Mouse (Mus musculus): Measurements from ENCODE around the gene Sclt1.

- no peak for TF ChIP-seq CTCF (IDR thresholded peaks at IDR 0.05; ENCODE audit: borderline replicate concordance, extremely low read depth, insufficient read depth, insufficient read length)
- TF ChIP-seq POLR2A (IDR thresholded peaks at IDR 0.05; ENCODE audit: borderline replicate concordance, extremely low read depth, insufficient read depth, insufficient read length, poor library complexity, severe bottlenecking), result no peak
Measured at GRCm38 (mm10) chr3:41583621-41584020, 158.7 kb downstream of the Sclt1 start.

Measured in brain, embryonic 14.5 days (tissue).